Mouse (Mus musculus): ENCODE measurements around the gene Fahd2a.

The Fahd2a gene

GRCm38 (mm10) chr2:127430238-127430637 is 14.1 kb downstream of the Fahd2a start:
- no peak for DNase-seq (ENCODE audit: low read depth)

DNA sequence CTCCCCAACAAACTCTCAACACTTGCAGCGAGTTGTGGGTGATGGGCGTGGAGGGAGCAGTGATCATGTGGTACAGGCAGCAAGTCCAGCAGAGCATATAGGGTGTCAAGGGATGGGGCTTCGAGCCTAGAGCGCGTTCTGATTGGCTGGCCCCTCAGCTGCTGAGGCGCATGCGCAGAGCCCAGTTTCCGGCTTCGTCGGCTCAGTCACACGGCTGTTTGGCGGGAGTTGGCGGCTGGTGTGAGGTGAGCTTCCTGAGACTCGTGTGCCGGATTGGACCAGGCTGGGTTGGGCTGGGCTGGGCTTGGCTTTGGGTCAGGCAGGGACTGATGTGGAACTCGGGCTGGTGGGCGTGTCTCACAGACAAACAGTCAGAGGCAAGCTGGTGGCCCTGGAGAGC is 19.4 kb downstream of the Fahd2a start, which contains the start of gene Gpat2:
Gene Gpat2 (plus strand): TSS at position 223 of the 400 bp plus-strand sequence.
- DNase-seq (ENCODE audit: low read depth), result no peak

- no peak for DNase-seq (ENCODE audit: low read depth)
Measured at GRCm38 (mm10) chr2:127418266-127418970, 25.9 kb downstream of the Fahd2a start.

DNA sequence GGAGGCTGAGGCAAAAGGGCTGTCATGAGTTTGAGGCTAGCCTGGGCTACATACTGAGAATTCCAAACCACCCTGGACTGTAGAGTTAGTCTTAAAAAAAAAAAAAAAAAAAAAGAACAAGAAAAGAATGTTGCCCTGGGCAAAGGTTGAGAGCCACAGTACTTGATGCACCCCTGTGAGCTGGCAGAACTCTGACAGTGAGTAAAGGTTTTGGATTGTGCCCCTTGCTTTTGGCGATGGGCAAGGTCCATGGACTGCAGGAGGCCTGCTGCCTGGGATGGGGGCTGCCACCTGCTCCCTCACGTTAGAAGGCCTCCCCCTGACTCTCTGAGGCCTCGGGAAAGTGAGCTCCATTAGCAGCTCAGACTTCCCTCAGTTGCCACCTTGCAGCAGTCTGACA is 27.7 kb downstream of the Fahd2a start:
- DNase-seq (ENCODE audit: low read depth), result no peak

- no peak for DNase-seq (ENCODE audit: low read depth)
Measured at GRCm38 (mm10) chr2:127415806-127416205, 28.6 kb downstream of the Fahd2a start.

GRCm38 (mm10) chr2:127411126-127411525 is 33.2 kb downstream of the Fahd2a start:
- DNase-seq (ENCODE audit: low read depth), result no peak

- DNase-seq (ENCODE audit: low read depth), result no peak
Measured at GRCm38 (mm10) chr2:127398738-127399137, 45.6 kb downstream of the Fahd2a start.

DNA sequence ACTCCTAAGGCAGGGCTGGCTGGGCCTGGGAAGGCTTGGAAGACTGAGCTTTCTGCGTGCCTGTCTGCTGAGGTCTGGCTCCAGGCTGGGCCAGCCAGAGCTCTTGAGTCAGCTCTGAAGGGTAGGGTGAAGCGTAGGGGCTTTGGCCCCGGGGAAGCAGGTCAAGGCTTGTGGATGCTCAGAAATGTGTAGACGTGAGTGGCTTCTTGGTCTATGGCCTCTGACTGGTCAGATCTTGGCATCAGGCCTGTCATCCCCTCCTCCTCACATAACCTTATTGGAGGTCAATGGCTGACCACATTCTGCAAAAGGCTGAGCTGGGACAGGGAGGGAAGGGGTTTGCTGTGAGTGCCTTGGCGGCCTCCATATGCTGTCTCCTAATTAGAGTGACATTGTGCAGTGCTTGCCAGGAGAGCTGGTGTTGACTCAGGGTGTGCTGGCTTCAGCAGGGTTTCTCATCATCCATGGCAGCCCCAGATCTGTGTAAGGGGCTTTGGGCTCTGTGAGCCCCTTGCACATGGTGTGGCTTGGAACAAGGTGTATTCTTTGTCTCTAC is 49.7 kb downstream of the Fahd2a start:
- no peak for DNase-seq (ENCODE audit: low read depth)

DNA sequence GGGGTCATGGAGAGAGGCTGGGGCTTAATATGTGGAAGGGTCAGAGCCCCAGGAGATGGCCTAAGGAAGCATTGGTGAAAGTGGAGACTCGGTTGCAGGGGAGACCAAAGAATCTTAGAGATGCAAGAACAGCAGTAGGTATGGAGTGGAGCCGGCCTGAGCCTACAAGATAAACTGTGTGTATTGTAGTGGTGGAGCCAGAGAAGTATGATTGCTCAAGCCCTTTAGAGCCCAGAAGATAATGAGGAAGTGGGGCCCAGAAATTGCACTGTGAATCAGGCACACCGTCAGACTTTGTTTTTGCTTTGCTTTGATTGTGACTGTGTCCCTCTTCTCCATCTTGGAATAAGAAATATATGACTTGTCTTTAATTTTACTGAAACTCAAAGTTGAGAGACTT is 53.0 kb downstream of the Fahd2a start:
- DNase-seq (ENCODE audit: low read depth), result no peak

DNA sequence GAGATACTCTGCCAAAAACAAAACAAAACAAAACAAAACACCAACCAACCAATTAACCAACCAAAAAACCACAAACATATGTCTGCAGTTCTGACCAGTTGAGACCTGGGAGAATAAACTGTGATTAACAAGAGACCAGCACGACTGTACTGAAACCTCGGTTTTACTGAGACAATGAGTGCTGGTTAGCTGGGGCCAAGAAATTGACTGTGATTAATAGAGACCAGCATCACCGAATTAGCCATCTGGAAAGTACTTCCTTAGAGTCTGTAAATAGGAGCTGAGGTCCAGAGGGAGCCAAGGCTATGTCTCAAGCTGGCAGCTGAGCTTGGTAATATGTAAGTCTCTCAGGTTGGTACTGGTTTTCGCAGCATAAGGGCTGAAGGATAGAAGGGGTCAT is 53.5 kb downstream of the Fahd2a start:
- no peak for DNase-seq (ENCODE audit: low read depth)

DNA sequence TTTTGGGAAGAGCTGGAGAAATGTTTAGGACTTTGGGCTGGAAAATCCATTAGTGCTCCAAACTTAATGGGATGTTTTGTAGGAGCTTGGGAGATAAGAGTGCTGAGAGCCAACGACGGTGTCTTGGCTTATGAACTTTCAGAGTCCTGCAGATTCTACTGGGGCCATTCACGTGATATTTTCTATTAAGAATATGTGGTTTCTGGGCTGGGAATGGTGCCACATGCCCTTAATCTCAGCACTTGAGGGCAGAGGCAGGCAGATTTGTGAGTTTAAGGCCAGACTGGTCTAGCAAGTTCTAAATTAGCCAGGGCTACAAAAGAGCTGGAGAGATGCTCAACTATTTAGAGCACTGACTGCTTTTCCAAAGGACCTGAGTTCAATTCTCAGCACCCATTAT is 54.0 kb downstream of the Fahd2a start:
- DNase-seq (ENCODE audit: low read depth), result no peak

GRCm38 (mm10) chr2:127387521-127387920 is 56.8 kb downstream of the Fahd2a start:
- DNase-seq (ENCODE audit: low read depth), result no peak
